Mouse (Mus musculus): ENCODE data around the gene Hnrnpul2.

GRCm38 (mm10) chr19:8851639-8852038 is 31.8 kb downstream of the Hnrnpul2 start:
- no peak for TF ChIP-seq POLR2A (IDR thresholded peaks at IDR 0.05; ENCODE audit: insufficient read depth, low read length)
- TF ChIP-seq CTCF (IDR thresholded peaks at IDR 0.05; ENCODE audit: low read depth, low read length) = peak; percentile 47
- TF ChIP-seq EP300 (IDR thresholded peaks at IDR 0.05; ENCODE audit: insufficient read depth, low read depth, low read length) = no peak

Measured in ES-Bruce4 (cell line).